Mouse (Mus musculus) left cerebral cortex, adult 2 months (tissue): ENCODE data around the gene Ankrd12. TPM values are rescaled to one million over a fixed set of nuclear protein-coding genes. Genes with fewer than 3 reads are reported as not detected.
"Not testable (repeated sequence)": the region's sequence is repeated elsewhere in the genome, so short reads cannot be mapped to it uniquely, and the experiment has no call there.

Source experiments
- DNase-seq, 2 experiments: peaks; one replicate each; pipeline ENCODE4 v3.0.0; 2021 to 2022; ENCODE audit warnings: low spot score in 2 of 2, mixed read lengths in 1 of 2; ENCODE audit errors: extremely low spot score in 1 of 2
- H3K27ac ChIP-seq: fragments of 200-600 bp; 2 replicates; pipeline ENCODE4 v1.8.1; 2022
- H3K4me3 ChIP-seq: fragments of 200-600 bp; 2 replicates; pipeline ENCODE4 v1.8.1; 2022
- CTCF ChIP-seq: fragments of 200-600 bp; IDR thresholded peaks from 2 replicates; pipeline ENCODE4 v1.8.1; 2022; ENCODE audit warnings: antibody characterized with exemption, mild to moderate bottlenecking, moderate library complexity
- intact Hi-C: fragments of 180-260 bp; cut with DNase I; formaldehyde crosslinking; loops from one replicate; pipeline ENCODE4 v1.15.1; 2025
- total RNA-seq, 2 experiments: library from RNA; stranded (reverse); gene quantifications; 2 replicates each; pipeline ENCODE4 v1.2.3; 2021

Ankrd12 gene
- total RNA-seq, 2 experiments from 2014 or later: 276 to 279 TPM

DNA sequence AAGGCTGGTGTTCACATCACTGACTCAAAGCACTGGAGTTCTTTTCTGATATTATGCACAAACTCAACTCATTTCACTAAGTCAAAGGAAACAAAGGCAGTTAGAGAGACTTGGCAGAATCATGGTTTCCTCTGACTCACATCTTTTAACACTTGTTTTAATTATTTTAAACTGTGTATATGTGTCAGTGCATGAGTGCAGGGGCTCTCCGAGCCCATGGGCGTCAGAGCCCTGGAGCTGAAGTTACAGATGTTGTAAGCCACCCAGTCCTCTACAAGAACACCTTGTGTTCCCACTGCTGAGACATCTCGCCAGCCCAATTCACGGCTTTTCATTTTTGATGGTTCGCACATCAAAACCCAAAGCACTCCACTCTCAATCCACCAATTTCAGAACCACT, 43.6 kb downstream of the Ankrd12 start:
- no peak overlapping the region for H3K4me3 ChIP-seq
- peak in 1 of 2 experiments; percentile 13 for DNase-seq
- no peak for TF ChIP-seq CTCF
- intact Hi-C loops: no loop called here
- H3K27ac ChIP-seq: no peak overlapping the region

- Histone ChIP-seq H3K27ac (no peak overlapping the region), H3K4me3 (no peak overlapping the region)
- DNase-seq: no peak
- intact Hi-C loops: no loop called here
- no peak for TF ChIP-seq CTCF
Measured at GRCm38 (mm10) chr17:66031991-66032390, 44.9 kb downstream of the Ankrd12 start.

GRCm38 (mm10) chr17:66024211-66024610, 52.7 kb downstream of the Ankrd12 start:
- H3K27ac ChIP-seq: no peak overlapping the region
- no peak for TF ChIP-seq CTCF
- no peak overlapping the region for H3K4me3 ChIP-seq
- DNase-seq: no peak
- intact Hi-C loops: no loop called here

GRCm38 (mm10) chr17:66011790-66012189, 65.1 kb downstream of the Ankrd12 start:
- no peak for DNase-seq
- no peak overlapping the region for H3K27ac ChIP-seq
- H3K4me3 ChIP-seq: no peak overlapping the region
- TF ChIP-seq CTCF: no peak
- intact Hi-C loops: no loop called here

GRCm38 (mm10) chr17:66007892-66008291, 69.0 kb downstream of the Ankrd12 start:
- H3K4me3 ChIP-seq: no peak overlapping the region
- DNase-seq: no peak
- TF ChIP-seq CTCF: no peak
- intact Hi-C loops: no loop called here
- H3K27ac ChIP-seq: no peak overlapping the region

DNA sequence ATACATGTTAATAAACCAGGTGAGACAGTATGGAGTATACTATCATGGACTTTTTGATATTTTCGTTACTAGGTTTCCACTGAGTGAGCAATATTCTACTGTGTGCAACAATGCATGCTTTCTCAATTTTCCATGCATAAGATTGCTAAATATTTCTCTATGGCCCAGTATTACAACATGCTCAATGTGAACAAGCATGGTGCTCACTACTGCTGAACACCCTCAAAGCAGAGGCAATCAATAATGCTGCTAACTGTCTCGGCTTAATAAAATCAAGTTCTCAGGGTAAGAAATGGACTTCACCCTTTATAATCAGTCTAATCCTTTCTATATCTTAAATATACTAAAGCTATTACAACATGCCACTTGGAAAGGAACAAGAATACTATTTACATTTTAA, 69.4 kb downstream of the Ankrd12 start:
- H3K27ac ChIP-seq: no peak overlapping the region
- no peak for TF ChIP-seq CTCF
- no peak for DNase-seq
- intact Hi-C loops: no loop called here
- no peak overlapping the region for H3K4me3 ChIP-seq

- TF ChIP-seq CTCF: no peak
- Histone ChIP-seq H3K4me3 (no peak overlapping the region), H3K27ac (no peak overlapping the region)
- intact Hi-C loops: no loop called here
- DNase-seq: no peak
Measured at GRCm38 (mm10) chr17:65988151-65988820, 88.6 kb downstream of the Ankrd12 start.

- H3K4me3 ChIP-seq, H3K27ac ChIP-seq, intact Hi-C loops, DNase-seq: not testable (repeated sequence)
Measured at GRCm38 (mm10) chr17:65976720-65977119, 100.2 kb downstream of the Ankrd12 start.

DNA sequence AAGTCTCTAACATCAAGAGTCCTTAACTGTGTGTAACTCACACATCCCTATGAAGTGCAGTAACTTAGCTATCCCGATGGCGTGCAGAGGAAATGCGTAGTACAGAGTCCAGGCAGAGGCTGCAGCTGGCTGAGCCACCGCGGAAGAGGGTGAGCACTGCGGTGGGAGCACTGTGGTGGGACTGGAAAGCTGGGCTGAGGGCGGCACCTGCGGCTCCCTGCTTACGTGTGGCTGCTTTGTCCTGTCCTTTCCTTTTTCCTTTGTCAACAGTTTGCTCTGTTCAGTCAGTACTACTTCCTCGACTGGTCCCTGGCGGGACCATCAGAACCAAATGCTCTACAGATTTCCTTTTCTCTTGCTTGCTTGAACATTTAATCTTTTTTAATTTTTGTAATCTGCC, 109.1 kb downstream of the Ankrd12 start:
- intact Hi-C loops: no loop called here
- TF ChIP-seq CTCF: no peak
- H3K4me3 ChIP-seq: no peak overlapping the region
- H3K27ac ChIP-seq: no peak overlapping the region
- DNase-seq: no peak

DNA sequence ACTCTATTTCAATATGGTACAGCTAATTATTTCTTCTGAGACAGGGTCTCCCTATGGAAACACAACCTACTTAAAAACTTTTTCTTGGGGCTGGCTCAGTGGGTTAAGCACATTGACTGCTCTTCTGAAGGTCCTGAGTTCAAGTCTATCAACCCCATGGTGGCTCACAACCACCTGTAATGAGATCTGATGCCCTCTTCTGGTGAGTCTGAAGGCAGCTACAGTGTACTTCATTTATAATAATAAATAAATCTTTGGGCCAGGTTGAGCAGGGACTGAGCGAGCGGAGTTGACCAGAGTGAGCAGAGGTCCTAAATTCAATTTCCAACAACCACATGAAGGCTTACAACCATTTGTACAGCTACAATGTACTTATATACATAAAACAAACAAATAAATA, 114.6 kb downstream of the Ankrd12 start:
- Histone ChIP-seq H3K4me3 (no peak overlapping the region), H3K27ac (no peak overlapping the region; the same call in 1 of the 2 replicates)
- intact Hi-C loops: no loop called here
- no peak for DNase-seq
- TF ChIP-seq CTCF: peak; percentile 27

DNA sequence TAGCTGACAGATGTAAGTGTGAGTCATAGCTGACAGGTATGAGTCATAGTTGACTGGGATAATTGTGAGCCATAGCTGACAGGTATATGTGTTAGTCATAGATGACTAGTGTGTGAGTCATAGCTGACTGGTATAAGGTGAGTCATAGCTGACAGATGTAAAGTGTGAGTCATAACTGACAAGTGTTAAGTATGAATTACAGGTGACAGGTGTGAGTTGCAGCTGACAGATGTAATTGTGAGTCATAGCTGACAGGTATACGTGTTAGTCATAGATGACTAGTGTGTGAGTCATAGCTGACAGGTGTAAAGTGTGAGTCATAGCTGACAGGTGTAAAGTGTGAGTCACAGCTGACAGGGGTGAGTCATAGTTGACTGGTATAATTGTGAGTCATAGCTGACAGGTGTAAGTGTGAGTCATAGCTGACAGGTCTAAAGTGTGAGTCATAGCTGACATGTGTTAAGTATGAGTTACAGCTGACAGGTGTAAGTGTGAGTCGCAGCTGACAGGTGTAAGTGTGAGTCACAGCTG, 115.2 kb downstream of the Ankrd12 start:
- no peak for DNase-seq
- intact Hi-C loops: no loop called here

DNA sequence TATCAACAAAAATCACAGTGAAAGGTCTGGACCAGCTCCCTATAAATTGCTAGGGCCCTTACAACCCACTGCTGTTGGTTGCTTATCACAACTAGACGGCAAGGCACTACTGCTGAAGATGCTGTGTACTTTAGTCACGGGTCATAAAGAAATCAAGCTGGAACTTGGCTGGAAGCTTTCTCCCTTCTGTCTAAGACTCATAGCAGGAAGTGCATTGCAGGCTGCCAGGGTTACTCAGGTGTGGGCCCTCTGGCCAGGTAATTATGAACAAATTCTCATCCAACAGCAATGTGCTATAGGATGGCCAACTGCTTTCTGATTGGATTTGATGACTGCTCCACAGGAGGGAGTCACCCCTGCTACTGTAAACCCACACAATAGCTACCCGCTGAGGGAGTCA, 117.9 kb downstream of the Ankrd12 start:
- DNase-seq: no peak

More for the DNA sequence above, 115.2 kb downstream of the Ankrd12 start:
- Histone ChIP-seq H3K27ac (peak overlapping the region; percentile 28), H3K4me3 (no peak overlapping the region)
- no peak for TF ChIP-seq CTCF

GRCm38 (mm10) chr17:65958366-65958765, 118.5 kb downstream of the Ankrd12 start:
- TF ChIP-seq CTCF: no peak
- intact Hi-C loops: no loop called here
- no peak for DNase-seq
- Histone ChIP-seq H3K27ac (no peak overlapping the region), H3K4me3 (no peak overlapping the region)

More for the DNA sequence above, 117.9 kb downstream of the Ankrd12 start:
- no peak overlapping the region for H3K4me3 ChIP-seq
- TF ChIP-seq CTCF: no peak
- intact Hi-C loops: no loop called here
- H3K27ac ChIP-seq: no peak overlapping the region
